Mouse (Mus musculus) ZHBTc4 (cell line): ENCODE data around the gene Taco1.
"Not testable (repeated sequence)": the region's sequence is repeated elsewhere in the genome, so short reads cannot be mapped to it uniquely, and the experiment has no call there.

Experiments
- DNase-seq: peaks from one replicate; pipeline ENCODE4 v3.0.0-alpha.2; 2011; ENCODE audit warnings: low read depth, low spot score

Taco1 gene

DNA sequence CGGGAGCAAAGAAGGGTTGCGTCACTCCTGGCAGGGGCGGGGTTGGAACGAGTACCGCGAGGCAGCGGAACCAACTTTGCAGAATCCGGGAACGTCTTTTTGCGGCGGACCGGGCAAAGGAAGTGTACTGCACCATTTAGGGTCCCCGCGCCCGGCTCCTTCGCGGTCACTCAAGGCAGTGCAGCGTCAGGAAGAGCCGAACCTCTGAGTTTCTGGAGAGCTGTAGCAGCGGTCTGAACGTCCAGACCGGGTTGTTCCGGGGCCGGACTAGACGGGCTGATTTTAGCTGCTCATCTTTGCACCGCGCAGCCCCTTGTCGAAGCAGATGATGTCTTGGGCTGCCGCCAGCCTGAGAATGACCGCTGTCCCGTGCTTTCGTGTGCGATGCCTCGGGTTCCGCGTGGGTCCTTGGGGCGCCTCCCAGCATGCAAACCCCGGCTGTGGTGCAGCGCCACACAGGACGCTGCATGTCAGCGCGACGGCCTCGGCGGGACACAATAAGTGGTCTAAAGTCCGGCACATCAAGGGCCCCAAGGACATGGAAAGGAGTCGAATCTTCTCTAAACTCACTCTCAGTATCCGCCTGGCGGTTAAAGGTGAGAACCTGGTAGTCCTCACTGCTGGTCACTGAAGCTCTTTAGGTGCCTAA lies at the start of gene Taco1:
Taco1 (plus strand) TSS at position 139 of the 649 bp plus-strand sequence.
- peak; percentile 98 for DNase-seq

DNA sequence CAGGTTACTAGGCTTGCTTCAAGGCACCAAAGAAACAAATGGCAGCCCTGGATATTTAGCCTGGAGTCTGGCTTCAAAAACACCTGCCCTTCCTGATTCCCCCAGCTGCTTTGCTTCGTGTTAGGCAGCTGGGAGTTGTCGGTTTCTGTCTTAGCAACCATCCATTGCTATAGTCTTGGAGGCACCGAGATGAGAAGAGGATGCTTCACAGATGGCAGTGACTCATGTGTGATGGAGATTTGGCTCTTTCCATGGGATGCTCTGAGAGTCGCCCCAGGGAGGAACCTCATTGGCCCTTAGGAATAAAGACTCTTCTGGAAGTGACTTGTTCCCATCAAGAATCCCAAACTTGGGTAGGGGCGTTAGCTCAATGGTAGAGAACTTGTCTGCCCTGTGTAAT lies 49.4 kb upstream of the Taco1 start:
- DNase-seq: no peak

DNA sequence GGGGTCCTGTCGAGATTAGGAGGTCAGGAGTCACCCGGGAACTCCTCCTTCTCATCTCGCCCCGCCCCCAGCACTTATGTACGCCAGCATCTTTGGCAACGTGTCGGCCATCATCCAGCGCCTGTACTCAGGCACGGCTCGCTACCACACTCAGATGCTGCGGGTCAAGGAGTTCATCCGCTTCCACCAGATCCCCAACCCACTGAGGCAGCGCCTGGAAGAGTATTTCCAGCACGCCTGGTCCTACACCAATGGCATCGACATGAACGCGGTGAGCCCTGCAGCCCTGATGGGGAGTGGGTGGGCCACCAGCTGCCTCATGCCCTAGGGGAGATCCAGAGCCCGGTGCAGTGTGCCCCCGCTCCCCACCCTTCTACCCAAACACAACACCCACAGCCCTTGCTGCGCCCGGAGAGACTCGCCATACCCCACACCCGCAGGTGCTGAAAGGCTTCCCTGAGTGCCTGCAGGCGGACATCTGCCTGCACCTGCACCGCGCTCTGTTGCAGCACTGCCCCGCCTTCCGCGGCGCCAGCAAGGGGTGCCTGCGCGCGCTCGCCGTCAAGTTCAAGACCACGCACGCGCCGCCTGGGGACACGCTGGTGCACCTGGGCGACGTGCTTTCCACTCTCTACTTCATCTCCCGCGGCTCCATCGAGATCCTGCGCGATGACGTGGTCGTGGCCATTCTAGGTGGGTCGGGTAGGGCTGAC lies 45.7 kb upstream of the Taco1 start:
- DNase-seq: peak; percentile 83

DNA sequence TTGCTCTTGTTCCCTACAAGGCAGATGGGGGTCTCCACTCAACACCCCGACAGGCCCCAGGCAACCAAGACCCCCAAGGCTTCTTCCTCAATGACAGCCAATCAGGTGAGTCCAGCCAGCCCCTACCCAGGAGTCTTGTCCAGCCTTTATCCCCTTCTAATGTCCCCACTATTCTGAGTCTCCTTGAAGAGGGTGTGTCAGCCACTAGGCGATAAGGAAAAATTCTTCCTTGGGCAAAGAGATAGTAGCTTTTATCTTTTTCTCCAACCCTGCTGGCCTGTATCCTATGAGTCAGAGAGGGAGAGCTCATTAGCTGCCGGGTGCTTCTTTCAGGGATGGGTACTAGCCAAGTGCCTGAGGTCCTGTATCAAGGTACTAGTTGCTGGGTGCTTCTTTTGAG lies 40.1 kb upstream of the Taco1 start:
- no peak for DNase-seq

DNA sequence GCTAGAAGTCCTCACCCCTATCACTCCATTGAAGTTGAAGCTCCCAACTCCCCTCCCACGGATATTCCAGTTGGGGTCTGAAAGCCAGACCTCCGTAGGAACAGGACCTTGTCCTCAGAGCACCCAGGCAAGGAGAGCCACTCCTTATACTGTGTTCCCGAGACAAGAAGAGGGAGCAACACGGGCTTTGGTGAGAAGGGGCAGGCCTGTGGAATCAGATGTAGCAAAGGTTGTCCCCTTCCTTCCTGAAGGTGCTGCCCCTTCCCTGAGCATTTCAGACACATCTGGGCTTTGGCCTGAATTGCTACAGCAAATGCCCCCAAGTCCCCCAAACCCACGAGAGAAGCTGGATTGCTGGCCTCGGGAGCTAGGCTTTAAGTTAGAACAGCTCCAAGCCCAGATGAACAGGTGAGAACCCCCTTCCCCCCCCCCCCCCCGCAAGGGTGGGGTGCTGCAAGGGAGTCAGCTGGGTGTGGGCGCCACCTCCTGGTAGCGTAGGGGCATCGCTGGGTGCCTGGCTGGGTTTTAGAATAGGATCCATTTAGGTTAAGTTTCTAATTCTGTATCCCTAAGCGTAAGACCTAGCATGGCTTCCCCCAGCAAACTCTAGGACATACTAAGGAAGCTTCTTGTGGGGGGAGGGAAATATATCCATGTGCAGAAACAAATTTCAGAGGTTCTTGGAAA lies 39.3 kb upstream of the Taco1 start:
- DNase-seq: peak; percentile 64

DNA sequence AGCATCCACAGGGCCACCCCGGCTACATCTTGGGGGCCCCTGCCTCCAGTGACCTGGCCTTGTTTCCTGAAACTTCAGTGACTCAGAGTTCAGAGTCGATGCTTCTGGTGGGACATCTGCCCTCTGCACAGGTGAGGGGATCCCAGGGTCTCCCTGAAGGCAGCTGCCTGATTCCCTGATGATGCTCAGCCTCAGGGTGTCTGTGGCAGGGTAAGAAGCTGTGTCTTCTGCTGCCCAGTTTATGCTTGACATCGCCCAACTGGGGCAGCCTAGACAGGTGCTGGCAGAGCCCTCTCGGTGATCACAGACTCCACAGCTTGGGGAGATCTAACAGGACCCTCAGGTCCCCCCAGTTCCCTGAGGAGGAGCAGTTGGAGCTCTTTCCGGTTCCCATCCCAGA lies 38.3 kb upstream of the Taco1 start:
- no peak for DNase-seq

DNA sequence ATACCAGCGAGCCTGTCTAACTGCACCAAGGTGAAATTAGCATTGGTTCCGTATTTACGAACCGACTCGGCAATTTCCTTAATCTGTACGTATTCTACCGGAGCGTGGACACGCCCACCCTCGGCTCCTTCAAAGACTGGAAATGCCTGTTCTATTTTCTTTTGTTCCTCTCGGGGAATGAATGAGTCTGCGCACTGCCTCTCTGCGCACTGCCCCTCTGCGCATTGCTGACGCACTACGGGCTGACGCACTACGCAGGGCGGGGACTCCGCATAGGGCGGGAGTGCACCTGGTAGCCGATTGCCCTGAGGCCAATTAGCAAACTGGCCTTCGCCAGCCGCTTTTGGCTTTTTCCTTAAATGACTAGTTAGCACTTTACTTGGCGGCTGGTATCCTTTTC lies 33.8 kb upstream of the Taco1 start:
- DNase-seq: not testable (repeated sequence)

DNA sequence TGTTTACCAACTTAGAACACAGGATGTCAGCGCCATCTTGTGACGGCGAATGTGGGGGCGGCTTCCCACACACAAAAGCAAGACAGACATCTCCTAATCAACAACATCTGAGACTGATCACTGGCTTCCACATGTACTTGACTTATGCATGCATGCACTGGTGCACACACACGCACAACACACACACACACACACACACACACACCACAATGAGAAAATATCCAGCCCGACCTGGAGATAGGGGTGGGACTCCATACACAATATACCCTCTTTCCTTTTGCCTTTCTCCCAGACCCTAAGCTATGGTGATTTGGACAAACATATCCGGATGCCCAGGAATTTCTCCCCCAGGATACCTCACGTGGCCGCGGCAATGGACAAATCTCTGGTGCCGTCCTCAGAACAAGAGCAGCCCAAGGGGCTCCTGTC lies 32.4 kb upstream of the Taco1 start:
- DNase-seq: no peak

DNA sequence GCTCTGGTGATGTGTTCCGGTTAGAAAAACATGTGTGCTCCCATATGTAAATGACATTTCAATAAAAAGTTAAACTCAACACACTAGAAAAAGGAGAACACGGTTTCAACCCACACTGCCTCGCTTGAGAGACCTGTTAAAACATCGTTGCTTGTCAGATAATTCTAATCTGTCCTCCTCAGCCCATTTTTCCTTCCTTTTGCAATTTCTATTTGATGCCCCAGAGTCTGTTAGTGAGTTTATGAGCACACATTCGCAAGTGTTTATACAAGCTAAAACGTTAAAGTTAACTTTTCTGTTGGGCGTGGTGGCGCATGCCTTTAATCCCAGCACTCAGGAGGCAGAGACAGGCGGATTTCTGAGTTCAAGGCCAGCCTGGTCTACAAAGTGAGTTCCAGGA lies 30.9 kb upstream of the Taco1 start:
- DNase-seq: no peak

DNA sequence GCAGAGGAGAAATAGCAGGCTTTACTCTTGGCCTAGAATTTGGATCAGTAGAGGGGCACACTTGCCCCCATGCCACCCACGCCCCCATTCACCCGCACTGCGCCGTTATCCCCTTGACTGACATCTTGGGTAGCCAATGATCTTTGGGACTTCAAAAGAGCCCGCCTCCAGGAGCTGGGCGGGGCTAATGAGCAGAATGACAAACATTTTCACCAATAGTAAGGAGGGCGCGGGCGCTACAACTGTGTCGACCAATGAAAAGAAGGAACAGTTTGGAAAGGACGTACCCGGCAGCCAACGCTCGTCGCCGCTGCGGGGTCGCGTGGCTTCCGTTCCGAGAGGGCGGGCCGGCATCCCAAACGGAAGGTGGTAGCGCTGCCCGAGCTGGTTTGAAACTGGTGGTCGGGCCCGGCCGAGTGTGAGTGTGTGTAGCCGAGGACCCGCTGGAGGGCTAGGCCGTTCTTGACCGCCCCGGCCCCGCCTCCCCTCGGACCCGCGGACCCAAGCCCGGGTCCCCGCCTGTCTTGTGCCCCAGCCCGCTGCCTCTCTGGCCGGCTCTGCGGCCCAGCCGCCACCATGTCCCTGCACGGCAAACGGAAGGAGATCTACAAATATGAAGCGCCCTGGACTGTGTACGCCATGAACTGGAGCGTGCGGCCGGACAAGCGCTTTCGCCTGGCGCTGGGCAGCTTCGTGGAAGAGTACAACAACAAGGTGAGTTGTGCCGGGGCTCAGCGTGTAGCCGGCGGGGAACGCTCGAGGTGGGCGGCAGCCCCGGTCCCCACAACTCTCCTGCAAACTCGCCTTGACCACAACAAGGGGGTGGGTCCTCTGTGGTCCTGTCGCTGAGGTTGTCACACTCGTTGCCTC lies 29.1 kb upstream of the Taco1 start, which contains the start of gene Dcaf7:
Dcaf7 (plus strand) TSS at position 325 of the 870 bp plus-strand sequence.
- peak; percentile 99 for DNase-seq

DNA sequence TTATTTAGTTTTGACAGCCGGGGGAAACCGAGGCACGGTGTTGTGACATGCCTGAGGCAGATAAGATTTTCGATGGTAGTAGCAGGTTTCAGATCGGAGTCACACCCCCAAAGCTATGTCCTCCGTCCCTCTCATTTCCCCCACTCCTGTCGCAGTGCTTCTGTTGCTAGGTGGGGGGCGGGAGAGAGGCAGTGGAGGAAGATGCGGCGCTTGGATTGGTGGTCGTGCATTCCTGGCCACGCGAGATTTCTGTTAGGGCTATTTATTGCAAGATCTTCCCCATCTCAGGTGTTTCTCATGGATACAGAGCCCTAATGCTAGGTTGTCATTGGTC lies 28.5 kb upstream of the Taco1 start:
- peak; percentile 90 for DNase-seq

DNA sequence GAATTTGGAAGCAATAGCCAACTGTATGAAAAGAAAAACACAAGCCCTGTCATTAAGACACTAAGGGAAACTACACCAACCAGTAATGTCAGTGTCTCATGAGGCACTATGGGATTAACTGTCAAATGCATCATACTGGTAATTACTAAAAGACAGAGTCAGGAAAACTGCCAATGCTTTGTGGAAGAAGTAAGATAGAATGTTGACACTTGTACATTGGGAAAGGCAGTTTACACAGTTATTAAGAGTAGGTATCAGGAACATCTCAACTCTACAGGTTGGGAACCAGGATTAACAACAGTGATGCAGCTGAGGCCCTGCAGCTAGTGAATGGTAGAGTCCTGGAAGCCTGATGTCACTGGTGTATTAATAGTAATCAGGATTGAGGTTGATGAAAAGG lies 21.5 kb upstream of the Taco1 start:
- no peak for DNase-seq

DNA sequence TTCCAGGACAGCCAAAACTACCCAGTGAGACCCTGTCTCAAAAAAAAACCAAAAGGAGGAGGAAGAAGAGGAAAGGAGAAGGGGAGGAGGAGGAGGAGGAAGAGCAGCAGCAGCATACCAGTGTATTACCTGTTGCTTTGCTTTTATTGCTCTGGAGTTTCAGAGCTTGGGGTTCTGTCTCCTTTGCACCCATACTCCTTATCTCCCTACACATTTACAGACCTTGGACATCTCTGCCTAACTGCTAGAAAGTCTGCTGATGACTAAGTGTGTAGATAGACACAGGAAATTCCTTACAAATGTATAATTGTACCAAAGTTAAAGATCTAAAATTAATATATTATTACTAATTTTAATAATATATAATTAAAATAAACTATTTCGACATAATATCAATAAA lies 20.6 kb upstream of the Taco1 start:
- DNase-seq: no peak

DNA sequence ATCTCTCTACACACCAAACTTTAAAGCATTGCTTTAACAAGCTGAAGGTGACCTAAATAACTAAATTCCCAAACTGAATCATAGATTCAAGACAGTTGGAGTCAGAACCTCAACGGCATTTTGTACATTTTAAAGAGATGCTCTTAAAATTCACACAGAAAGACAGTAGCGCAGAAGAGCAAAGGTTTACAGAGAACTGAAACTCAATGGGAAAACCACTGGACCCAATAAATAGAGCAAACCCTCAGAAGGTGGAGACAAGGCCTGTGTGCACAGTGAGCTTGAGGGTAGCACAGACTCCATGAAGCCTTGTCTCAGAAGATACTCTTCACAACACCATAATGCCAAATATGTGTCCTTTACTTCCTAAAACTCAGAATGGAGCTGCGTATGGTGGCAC lies 20.1 kb upstream of the Taco1 start:
- DNase-seq: no peak

DNA sequence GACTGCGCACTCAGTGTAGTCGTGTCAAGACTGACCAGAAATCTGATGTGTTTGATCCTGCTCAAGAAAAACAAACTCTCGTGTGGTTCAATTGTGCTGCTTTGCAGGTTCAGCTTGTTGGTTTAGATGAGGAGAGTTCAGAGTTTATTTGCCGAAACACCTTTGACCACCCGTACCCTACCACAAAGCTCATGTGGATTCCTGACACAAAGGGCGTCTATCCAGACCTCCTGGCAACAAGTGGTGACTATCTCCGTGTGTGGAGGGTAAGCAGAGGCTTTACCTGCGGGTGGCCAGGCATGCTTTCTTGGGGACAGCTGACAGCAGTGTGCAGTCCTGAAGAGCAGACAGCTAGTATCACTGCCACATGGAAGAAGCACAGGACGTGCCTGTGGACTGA lies 19.3 kb upstream of the Taco1 start:
- no peak for DNase-seq

DNA sequence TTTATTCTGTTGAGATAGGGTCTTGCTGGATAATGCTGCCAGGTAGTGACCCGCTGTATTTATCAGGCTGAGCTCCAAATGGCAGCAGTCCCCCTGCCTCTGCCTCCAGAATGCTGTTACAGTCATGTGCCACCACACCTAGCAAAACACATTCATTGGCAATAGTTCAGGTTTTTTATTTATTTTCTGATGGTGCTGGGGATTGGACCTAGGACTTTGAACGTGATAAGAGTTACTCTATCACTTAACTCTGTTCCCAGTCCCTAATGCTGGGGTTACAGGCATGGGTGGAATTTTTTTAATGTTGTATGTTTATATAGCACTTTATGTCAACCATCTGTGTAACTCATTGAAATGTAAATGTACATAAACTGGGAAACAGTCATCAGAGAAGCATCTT lies 11.9 kb upstream of the Taco1 start:
- DNase-seq: no peak

DNA sequence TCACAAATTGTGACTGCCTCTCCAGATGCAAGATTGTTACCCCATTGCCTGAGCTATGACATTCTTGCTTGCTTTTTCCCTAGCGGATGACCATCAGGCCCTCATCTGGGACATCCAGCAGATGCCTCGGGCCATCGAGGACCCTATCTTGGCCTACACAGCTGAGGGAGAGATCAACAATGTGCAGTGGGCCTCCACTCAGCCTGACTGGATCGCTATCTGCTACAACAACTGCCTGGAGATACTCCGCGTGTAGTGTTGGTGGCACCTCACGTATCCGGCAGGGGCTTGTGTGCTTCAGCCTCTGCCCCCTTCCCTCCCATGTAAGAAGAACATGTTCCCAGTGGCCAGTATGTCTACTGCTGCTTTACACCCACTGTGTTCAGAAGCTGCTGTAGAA lies 11.3 kb upstream of the Taco1 start:
- DNase-seq: no peak

DNA sequence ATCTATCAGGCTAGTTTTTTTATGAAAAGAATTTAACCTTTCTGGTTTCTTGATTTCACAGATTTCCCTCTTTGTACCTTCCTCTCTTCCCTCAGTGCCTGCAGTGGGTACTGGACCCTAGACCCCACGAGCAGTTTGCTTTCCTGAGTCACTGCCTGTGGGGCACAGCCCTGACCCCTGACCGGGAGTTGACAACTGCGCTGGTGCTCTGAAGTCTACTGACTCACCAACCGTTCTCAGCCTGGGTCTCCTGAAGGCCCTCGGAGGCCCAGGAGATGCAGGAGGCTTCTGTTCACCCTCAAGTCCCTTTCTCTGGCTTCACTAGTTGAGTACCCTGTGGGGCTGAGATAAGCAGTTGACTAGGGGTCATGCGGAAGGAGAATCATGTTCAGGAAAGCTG lies 10.5 kb upstream of the Taco1 start:
- no peak for DNase-seq

DNA sequence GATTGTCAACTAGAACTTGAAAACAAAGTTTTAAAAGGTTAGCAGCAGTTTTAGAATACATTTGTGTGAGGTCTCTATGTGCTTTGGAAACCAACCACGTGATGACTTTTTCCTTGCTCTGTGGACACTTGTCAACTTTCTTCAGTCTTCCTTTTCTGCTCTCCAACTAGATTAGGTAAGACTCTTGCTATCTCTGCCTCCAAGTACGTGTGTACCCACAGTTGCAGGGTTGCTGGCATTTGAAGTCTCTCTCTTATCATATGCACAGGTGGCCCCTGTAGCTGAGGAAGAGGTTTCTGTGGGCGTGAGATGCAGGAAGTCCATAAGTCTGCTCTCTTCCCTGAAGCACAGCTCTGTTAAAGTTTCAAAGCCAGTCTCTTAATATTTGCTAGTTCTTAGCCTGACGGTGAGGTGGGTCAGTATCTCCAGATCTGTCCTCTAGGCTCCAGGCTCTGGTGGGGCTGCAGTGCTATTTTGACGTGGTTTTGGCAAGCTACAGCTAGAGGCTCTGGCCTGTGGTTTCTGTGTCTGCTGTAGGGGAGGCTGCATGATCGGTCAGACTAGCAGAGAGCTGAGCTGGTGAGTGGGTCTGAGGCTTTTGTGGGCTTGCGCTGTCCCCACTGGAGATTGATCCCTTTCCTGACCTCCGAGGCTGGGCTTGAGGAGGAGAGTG lies 8.9 kb upstream of the Taco1 start:
- no peak for DNase-seq

DNA sequence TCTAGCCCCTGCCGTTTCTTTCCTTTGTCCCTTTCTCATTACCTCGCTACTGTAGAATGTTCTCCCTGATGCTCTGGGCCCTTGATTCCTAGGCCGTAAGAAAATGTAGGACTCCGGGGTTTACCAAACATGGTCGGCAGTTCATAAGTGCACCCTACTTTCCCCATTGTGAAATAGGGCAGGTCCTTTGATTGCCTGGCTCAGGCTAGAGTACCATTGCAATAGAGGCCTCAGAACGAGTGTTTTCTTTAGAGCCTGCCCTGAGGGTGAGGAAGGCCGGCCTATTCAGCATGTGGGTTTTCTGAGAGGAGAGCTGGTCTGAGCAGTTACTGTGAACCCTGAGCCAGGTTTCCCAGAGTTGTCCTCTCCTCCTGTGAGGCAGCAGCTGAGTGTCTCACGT lies 7.8 kb upstream of the Taco1 start:
- DNase-seq: peak; percentile 17

DNA sequence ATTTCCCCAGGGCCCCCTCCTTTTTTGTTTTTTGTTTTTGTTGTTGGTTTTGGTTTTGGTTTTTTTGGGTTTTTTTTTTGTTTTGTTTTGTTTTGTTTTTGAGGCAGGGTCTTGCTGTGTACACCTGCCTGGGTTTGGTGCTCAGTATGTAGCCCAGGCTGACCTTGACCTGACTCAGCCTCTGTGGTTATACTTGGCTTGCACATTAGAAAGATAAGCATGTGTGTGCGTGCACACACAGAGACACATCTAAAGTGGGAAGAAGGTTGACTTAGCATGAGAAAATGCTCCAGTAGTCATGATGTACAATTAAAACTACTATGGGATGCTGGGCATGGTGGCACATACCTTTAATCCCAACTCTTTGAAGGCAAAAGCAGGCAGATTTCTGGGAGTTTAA lies 5.3 kb upstream of the Taco1 start:
- DNase-seq: no peak
